Mouse (Mus musculus) liver, embryonic 14.5 days (tissue): ENCODE results near the gene Laptm5. TPM values are rescaled to one million over a fixed set of nuclear protein-coding genes. Genes with fewer than 3 reads are reported as not detected.
A peak's percentile ranks its signal among the peaks of the same experiment; 100 is the strongest.

Experiments used
- ATAC-seq: fragments of 200-750 bp; cut with Nextera tagmentation; 2 replicates; pipeline ENCODE4 v1.8.0; 2017; ENCODE audit warnings: moderate number of reproducible peaks, mild to moderate bottlenecking, moderate library complexity; ENCODE audit not compliant: insufficient read depth
- DNase-seq, 3 experiments: peaks; one replicate each; pipeline ENCODE4 v3.0.0-alpha.2; 2012 to 2013; ENCODE audit warnings: low read depth in 3 of 3, low spot score in 3 of 3
- H3K27ac ChIP-seq: fragments of 300-500 bp; sonication (generic); 2 replicates; pipeline ENCODE4 v1.5.1; 2014; ENCODE audit warnings: moderate library complexity, mild to moderate bottlenecking, control low read depth, inconsistent platforms
- H3K27me3 ChIP-seq: fragments of 300-500 bp; sonication (generic); 2 replicates; pipeline ENCODE4 v1.6.1; 2014; ENCODE audit warnings: mild to moderate bottlenecking, low read length, moderate library complexity; ENCODE audit not compliant: control insufficient read depth, insufficient read depth
- H3K36me3 ChIP-seq: fragments of 300-500 bp; sonication (generic); replicated peaks from 2 replicates; pipeline ENCODE4 v1.6.1; 2014; ENCODE audit warnings: low read depth; ENCODE audit not compliant: control insufficient read depth, insufficient read depth
- H3K4me1 ChIP-seq, 2 experiments: fragments of 200-500 bp in 1 of 2; fragments of 300-500 bp in 1 of 2; sonication (generic) in 1 of 2; replicated peaks; 2 replicates each; pipeline ENCODE4 v1.6.1; 2012 to 2014; ENCODE audit warnings: antibody characterized with exemption in 1 of 2, inconsistent platforms in 1 of 2, low read length in 1 of 2; ENCODE audit not compliant: control insufficient read depth in 2 of 2, insufficient read depth in 2 of 2
- H3K4me2 ChIP-seq: fragments of 300-500 bp; sonication (generic); 2 replicates; pipeline ENCODE4 v1.6.1; 2014; ENCODE audit warnings: low read depth, mild to moderate bottlenecking, control low read depth, moderate library complexity
- H3K4me3 ChIP-seq, 2 experiments: fragments of 200-500 bp in 1 of 2; fragments of 300-500 bp in 1 of 2; sonication (generic) in 1 of 2; 2 replicates each; pipeline ENCODE4 v1.5.1; 2012 to 2014; ENCODE audit warnings: low read depth in 2 of 2, low read length in 2 of 2, mild to moderate bottlenecking in 2 of 2, control low read depth in 1 of 2, inconsistent platforms in 1 of 2, moderate library complexity in 1 of 2; ENCODE audit not compliant: insufficient read depth in 1 of 2
- H3K9ac ChIP-seq: fragments of 300-500 bp; sonication (generic); replicated peaks from 2 replicates; pipeline ENCODE4 v1.6.1; 2014; ENCODE audit warnings: mild to moderate bottlenecking, control low read depth, moderate library complexity
- H3K9me3 ChIP-seq: fragments of 300-500 bp; sonication (generic); 2 replicates; pipeline ENCODE4 v1.6.1; 2016; ENCODE audit warnings: low read length, mixed read lengths; ENCODE audit not compliant: control insufficient read depth
- CTCF ChIP-seq: IDR thresholded peaks from 2 replicates; pipeline ENCODE4 v1.5.1; 2016; ENCODE audit warnings: antibody characterized with exemption, low read depth, control low read depth
- EP300 ChIP-seq: IDR thresholded peaks from 2 replicates; pipeline ENCODE4 v1.6.1; 2016; ENCODE audit warnings: antibody characterized with exemption, low read depth
- WGBS: fragments of 180-500 bp; shearing (Covaris S2); extraction: QIAGEN DNeasy Blood & Tissue Kit; methylation state at CpG from one replicate; pipeline ENCODE4 v1.1.7; 2014; ENCODE audit not compliant: insufficient replicate concordance; 5-methylcytosine and 5-hydroxymethylcytosine counted together
- polyA plus RNA-seq, 2 experiments: library from polyadenylated mRNA; depleted of rRNA in 1 of 2; stranded (reverse) in 1 of 2; unstranded in 1 of 2; fragments of >200 nt; fragmentation: Nextera tagmentation in 1 of 2; extraction: Ambion mirVana in 1 of 2; gene quantifications; 2 replicates each; pipeline versions ENCODE4 v1.2.1 to v1.2.3; 2012 to 2014

The Laptm5 gene
- polyA plus RNA-seq (2012; rRNA removed) (31.0 and 47.7 TPM in 2 replicates), polyA plus RNA-seq (2014; fragmentation: Nextera tagmentation; extraction: Ambion mirVana) (59.4 and 64.3 TPM in 2 replicates)

- H3K27ac ChIP-seq, result peak within 1 kb of the TSS; percentile 25; the same call in 1 of the 2 replicates
- DNase-seq, result peak in 1 of 3 experiments; percentile 23
- ATAC-seq, result 0 out of 2 replicates have a peak, but pooled peaks have one; percentile 19
- TF ChIP-seq EP300, result no peak
- TF ChIP-seq CTCF, result no peak
- peak within 1 kb of the TSS; percentile 18; the same call in 1 of the 2 replicates for H3K4me2 ChIP-seq
- peak within 1 kb of the TSS; percentile 32 to 57 for H3K4me3 ChIP-seq
- H3K9me3 ChIP-seq, result no peaks in the 10 kb centered on the region
- 8% methylated on average over 11 of the region's 11 CpGs for WGBS
- peaks cover 0 to 15% of the 10 kb centered on the region in 2 experiments; a peak in 3 of 4 replicates for H3K4me1 ChIP-seq
- H3K9ac ChIP-seq, result peak within 1 kb of the TSS; percentile 1; the same call in 1 of the 2 replicates
- no peaks in the 10 kb centered on the region for H3K27me3 ChIP-seq
- no peaks in the 10 kb centered on the region for H3K36me3 ChIP-seq
Observed at GRCm38 (mm10) chr4:130913077-130913476, at the start of gene Laptm5. TSS of gene Laptm5 (plus strand) at chr4:130913125.

- Histone ChIP-seq H3K4me2 (no peak overlapping the region), H3K27me3 (peaks cover 2% of the 10 kb centered on the region; the same call in 1 of the 2 replicates), H3K9ac (no peak overlapping the region), H3K4me3 (no peak overlapping the region), H3K4me1 (no peaks in the 10 kb centered on the region), H3K9me3 (no peaks in the 10 kb centered on the region), H3K27ac (no peak overlapping the region), H3K36me3 (no peaks in the 10 kb centered on the region)
- WGBS, result 29% methylated on average over 8 of the region's 9 CpGs
- no peak for DNase-seq
- TF ChIP-seq EP300, result no peak
- TF ChIP-seq CTCF, result no peak
- ATAC-seq, result no peak
Observed at GRCm38 (mm10) chr4:130865460-130865859, 47.5 kb upstream of the Laptm5 start.

GRCm38 (mm10) chr4:130865901-130866371 lies 47.0 kb upstream of the Laptm5 start:
- TF ChIP-seq EP300, result no peak
- no peak for TF ChIP-seq CTCF
- no peak overlapping the region for H3K4me3 ChIP-seq
- no peak for ATAC-seq
- no peaks in the 10 kb centered on the region for H3K4me1 ChIP-seq
- no peaks in the 10 kb centered on the region for H3K36me3 ChIP-seq
- no peak for DNase-seq
- H3K27me3 ChIP-seq, result peaks cover 2% of the 10 kb centered on the region; the same call in 1 of the 2 replicates
- no peak overlapping the region for H3K9ac ChIP-seq
- no peak overlapping the region for H3K27ac ChIP-seq
- no peak overlapping the region for H3K4me2 ChIP-seq
- no peaks in the 10 kb centered on the region for H3K9me3 ChIP-seq
- WGBS, result 28% methylated on average over 8 of the region's 8 CpGs

- WGBS, result 47% methylated on average over 6 of the region's 6 CpGs
- DNase-seq (no peak), ATAC-seq (no peak)
- Histone ChIP-seq H3K9me3 (no peaks in the 10 kb centered on the region), H3K9ac (no peak overlapping the region), H3K4me3 (no peak overlapping the region), H3K27me3 (no peaks in the 10 kb centered on the region), H3K4me1 (no peaks in the 10 kb centered on the region), H3K27ac (no peak overlapping the region), H3K4me2 (no peak overlapping the region), H3K36me3 (no peaks in the 10 kb centered on the region)
- TF ChIP-seq CTCF (no peak), EP300 (no peak)
Observed at GRCm38 (mm10) chr4:130867940-130868339, 45.0 kb upstream of the Laptm5 start.

GRCm38 (mm10) chr4:130868803-130869202 lies 44.1 kb upstream of the Laptm5 start:
- Histone ChIP-seq H3K27ac (no peak overlapping the region), H3K9ac (no peak overlapping the region)

More at GRCm38 (mm10) chr4:130868803-130869202, 44.1 kb upstream of the Laptm5 start:
- no peaks in the 10 kb centered on the region for H3K27me3 ChIP-seq
- H3K9me3 ChIP-seq, result no peaks in the 10 kb centered on the region
- no peak overlapping the region for H3K4me2 ChIP-seq
- TF ChIP-seq CTCF (no peak), EP300 (no peak)
- 30% methylated on average over 5 of the region's 5 CpGs for WGBS
- H3K4me1 ChIP-seq, result no peaks in the 10 kb centered on the region
- DNase-seq, result no peak
- H3K4me3 ChIP-seq, result no peak overlapping the region
- no peaks in the 10 kb centered on the region for H3K36me3 ChIP-seq
- no peak for ATAC-seq
